Mouse (Mus musculus) left cerebral cortex, postnatal 25 days (tissue): ENCODE results near the gene Gadl1. TPM values are rescaled to one million over a fixed set of nuclear protein-coding genes. Genes with fewer than 3 reads are reported as not detected.

Experiments used
- DNase-seq, 2 experiments: peaks; one replicate each; pipeline ENCODE4 v3.0.0; 2022; ENCODE audit warnings: low spot score in 2 of 2, mixed read lengths in 1 of 2
- intact Hi-C: fragments of 180-260 bp; cut with DNase I; formaldehyde crosslinking; loops from one replicate; pipeline ENCODE4 v1.15.1; 2025
- total RNA-seq, 2 experiments: library from RNA; stranded (reverse); gene quantifications; 2 replicates each; pipeline ENCODE4 v1.2.3; 2021

The Gadl1 gene
- total RNA-seq, 2 experiments from 2014 or later = 0.64 TPM

DNA sequence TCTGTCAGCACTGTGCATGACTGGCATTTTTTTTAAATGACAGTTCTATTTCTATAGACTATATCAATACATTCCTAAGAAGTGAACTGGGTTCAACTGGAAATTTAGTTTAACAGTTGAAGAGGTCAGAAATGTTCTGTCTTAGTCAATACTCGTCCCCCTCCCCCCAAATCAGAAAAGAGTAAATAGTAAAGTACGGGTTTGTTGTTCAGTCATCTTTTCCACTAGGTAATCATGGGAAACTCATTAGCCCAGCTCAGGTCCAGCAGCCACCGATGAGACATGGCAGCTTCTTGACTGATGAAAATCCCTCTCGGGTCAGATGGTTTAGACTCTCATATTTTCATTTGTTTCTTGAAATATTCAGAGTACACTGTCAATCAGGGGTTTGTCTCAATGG is 166.9 kb downstream of the Gadl1 start:
- intact Hi-C loops = no loop called here

DNA sequence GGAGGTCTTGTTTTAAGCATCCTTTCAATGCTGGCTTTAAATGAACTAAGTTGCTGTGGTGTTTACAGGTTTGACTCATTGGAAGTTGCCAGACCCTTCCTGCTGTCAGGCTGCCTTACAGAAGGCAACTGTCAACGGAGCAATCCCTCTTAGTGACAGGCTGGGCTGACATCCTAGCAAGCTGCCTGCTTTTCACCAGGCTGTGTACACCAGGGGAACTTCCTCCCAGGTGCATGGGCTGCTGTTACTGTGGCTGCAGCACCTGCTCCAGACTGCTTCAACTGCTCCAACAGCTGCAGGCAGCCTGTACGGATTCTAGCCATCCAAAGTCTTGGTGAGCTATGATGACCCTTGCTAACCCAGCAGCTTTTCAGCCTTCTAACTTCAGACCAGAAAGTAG is 167.7 kb downstream of the Gadl1 start:
- intact Hi-C loops = no loop called here
- DNase-seq = no peak

More for the DNA sequence above, 166.9 kb downstream of the Gadl1 start:
- no peak for DNase-seq

DNA sequence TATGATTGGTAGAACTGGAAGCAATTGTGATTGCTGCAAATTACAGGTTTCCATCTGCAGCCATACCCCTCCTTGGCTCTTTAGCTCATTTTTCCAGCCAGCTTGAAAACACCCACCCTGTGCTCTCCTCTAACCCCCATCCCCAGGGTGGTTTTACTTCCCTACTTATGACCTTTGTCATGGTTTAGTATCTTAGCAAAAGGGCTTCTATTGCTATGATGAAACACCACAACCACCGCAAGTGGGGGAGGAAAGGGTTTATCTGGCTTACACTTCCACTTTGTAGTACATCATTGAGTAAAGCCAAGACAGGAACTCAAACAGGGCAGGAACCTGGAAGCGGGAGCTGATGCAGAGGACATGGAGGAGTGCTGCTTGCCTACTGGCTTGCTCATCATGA is 168.2 kb downstream of the Gadl1 start:
- no peak for DNase-seq
- intact Hi-C loops = no loop called here

DNA sequence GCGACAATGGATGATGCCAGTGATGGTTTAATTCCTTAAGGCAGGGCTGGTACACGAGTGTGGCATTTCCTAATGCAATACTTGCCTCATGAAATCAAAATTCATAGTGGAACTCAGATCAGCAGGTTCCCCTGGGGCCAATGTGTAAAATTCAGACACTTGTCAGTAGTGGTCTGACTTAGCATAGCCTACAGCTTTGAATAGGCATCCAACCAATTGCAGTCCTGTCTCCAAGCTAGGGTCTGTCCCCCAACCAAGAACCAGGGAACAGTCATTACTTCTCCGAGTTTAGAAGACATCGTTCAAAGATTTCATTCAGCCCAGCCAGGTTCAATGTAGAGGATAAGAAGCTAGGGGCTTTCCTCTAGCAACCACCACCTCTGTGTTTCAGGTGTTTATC is 172.5 kb downstream of the Gadl1 start:
- intact Hi-C loops = no loop called here

DNA sequence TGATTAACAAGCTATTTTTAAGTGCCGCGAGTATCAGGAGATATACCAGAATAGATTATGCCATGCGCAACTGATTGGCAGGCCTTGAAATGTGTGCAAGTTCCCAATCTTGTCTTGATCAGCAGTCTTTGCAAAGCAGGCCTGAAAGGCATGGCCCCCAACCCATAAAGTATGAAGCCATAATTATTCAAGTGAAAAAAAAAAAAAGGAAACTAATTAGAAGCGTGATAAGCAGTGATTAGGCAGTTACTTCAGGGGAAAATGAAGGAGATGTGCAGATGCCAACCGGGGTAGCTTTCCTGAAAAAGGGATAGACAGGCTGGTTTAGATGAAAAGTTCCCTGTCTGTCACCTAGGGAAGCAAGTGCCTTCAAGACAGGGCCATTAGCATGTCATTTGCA is 174.0 kb downstream of the Gadl1 start:
- intact Hi-C loops = no loop called here
- DNase-seq = no peak

More for the DNA sequence above, 172.5 kb downstream of the Gadl1 start:
- DNase-seq = no peak

DNA sequence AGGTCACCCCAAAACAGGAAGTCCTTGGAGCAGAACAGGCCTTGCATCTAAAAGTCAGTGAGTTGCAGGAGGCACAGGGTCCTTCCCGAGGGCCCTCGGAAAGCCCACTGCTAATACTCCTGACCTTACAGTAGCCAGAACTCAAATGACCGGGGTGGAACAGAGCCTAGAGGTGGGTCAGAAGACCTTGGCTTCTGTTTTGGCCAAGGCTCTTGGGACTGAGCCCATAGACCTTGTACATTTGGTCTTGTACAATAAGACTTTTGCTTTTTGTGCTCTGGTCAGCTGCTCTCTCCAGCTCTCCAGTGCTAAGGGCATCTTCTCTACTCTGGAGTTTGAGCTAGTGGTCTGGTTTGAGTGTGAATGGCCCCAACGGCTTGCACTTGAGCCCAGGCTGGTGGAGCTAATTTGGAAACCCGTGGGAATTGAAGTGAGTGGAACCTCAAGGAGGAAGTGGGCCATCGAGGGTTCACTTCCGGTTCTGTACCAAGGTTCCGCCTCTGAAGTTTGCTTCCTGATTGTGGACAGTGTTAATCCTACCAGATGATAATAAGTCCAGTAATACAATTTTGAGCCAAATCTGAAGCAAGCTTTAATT is 174.6 kb downstream of the Gadl1 start:
- intact Hi-C loops = no loop called here
- DNase-seq = no peak

DNA sequence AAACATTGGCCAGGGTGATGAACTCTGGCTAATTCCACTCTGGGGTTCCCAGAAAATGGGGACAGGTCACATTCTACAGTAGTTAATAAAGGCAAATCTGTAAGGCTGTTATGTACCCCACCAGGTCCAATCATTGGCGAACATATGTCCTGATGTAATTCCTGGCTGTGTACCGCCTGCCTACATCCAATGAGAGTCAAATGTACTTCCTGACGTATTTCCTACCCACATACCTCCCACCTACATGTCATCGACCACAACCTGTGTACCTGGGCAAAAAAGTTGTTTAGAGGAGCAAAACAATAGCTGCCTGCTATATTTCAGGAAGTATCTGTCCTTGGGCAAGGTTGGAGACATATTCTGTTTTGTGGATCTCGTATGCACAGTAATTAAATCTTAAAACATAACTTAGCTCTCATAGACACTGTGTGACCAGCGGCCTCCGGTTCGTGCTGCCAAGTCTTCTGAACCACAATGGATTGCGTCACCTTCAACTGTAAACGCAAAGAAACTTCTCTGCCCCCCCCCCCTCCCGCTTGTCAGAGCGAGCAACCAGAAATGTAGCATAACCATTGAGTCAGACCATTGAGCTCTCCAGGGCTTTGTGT is 175.2 kb downstream of the Gadl1 start:
- no peak for DNase-seq
- intact Hi-C loops = no loop called here

DNA sequence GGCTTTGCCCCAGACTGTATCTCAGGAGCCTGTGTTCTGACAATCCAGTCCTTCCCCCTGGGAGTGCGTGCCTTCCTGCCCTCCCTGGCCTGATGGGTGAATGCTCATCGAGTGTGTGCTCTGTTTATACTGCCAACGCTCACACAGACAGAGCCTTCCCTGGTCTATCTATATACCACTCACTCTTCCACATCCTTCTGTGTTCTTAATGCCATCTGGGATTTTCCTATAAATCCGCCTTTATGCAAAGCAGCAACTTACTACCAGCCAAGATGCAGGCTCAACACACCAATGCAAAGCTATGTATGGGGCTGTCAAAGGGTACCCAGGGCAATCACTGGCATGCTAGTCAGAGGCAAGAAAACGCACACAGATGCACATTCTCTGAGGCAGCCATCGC is 176.7 kb downstream of the Gadl1 start:
- peak in 1 of 2 experiments; percentile 52 for DNase-seq
- intact Hi-C loops = loop anchor here (5.0 kb wide), 1 partner anchor 296 kb away; no protein-coding TSS in a partner anchor

DNA sequence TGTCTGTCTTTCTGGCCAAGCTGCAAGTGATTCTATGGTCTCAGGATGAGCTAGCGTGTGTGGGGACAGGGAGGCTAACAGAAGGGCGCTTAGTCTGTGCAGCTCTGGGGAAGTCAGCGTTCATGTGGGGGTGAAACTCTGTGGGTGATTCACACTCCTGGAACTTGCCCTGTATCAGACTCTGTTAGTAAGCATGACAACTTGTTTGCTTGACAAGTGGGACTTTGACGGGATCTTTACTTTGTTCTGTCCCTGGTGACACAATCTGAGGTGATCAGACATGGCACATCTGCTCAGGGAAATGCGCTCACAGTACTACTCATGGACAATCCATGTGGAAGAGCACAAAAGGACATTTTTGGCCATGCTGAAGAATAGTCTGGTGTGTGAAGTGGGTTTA is 178.0 kb downstream of the Gadl1 start:
- DNase-seq = no peak
- intact Hi-C loops = loop anchor here (5.0 kb wide), 1 partner anchor 295 kb away; no protein-coding TSS in a partner anchor

DNA sequence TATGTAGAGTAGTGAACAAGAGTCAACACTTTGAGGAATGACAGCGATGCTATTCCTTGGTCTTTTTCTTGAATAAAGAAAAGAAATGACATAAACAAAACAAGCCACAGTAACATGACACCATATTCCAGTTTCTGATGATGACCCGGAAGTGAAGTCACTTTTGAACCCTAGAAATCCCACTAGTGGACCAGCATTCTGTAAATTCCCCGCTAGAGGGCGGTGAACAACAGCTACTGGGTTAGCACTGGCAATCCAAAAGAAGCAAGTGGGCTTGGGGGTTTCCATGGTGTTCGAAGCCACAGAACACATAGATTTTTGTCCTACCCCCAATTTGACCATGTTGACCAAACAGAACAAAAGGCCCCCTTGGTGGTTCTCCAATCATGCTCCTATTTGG is 178.6 kb downstream of the Gadl1 start:
- peak; percentile 63 to 71 for DNase-seq
- intact Hi-C loops = loop anchor here (5.0 kb wide), 1 partner anchor 294 kb away; no protein-coding TSS in a partner anchor

DNA sequence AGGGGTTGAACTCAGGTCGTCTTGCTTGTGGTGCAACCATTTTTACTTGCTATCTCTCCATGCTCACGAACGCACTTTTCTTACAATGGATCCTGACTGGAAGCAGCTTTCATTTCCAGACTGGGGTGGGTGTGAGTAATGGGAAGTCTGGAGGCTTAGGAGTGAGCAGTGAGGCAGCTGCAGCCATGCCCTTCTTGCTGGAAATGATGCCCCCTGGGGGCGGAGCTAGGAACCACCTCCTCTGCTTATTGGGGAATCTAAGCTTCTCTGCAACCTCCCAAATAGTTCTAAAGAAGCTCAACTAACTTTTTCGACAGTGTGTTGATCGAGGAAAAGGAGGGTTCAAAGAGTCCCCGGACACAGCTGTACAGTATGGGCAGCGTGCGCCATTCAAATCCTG is 179.7 kb downstream of the Gadl1 start:
- no peak for DNase-seq
- intact Hi-C loops = loop anchor here (5.0 kb wide), 1 partner anchor 293 kb away; no protein-coding TSS in a partner anchor

DNA sequence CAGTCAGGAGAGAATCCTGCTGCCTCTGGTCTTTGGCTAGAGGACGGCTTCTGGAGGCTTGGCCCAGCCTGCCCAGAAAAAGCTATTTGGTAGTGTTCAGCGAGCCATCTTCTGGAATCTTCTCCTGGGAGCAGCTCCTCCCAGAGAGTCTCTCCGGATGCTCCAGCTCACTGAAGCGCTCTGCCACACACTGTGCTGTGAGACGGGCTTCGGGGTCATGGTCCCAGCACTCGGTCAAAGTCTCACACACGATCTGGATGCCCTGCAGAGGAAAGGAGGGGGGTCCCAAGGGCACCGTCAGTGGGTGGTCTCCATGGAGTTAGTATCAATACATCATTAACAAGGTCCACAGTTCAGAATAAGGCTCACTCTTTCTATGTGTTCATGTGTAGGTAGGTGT is 181.0 kb downstream of the Gadl1 start:
- no peak for DNase-seq
- intact Hi-C loops = no loop called here

DNA sequence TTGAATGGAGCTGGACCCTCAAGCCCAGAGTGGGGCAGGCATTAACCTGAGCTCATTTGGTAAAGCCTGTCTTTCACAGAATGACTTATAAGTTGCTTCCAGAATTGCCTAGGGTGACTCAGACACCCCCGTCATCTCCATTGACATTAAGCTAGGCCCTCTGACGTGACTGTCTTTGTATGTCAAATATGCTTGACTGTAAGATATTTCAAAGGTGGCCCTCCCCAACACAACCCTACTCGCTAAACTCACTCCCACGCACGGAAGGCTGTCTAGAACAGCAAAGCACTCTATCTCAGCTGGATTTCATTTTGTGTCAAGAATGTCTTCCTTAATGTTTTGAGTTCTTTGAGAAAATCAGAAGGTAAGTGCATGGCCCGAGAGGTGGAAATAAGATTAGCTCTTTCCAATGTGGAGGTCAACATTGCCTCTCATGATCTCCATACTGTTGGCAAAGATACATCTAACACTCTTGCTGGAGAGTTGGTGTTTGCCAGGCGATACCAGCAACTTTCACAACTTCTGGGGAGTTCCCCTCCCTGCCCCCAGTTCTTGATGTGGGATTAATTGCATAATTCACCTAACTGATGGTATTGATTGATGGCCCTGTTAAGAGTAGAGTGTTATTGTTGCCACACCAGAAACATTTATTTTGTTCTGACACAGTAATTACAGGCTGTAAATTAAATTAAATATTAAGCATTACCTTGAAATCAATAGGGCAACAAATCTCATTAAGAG is 182.0 kb downstream of the Gadl1 start:
- no peak for DNase-seq
- intact Hi-C loops = no loop called here

DNA sequence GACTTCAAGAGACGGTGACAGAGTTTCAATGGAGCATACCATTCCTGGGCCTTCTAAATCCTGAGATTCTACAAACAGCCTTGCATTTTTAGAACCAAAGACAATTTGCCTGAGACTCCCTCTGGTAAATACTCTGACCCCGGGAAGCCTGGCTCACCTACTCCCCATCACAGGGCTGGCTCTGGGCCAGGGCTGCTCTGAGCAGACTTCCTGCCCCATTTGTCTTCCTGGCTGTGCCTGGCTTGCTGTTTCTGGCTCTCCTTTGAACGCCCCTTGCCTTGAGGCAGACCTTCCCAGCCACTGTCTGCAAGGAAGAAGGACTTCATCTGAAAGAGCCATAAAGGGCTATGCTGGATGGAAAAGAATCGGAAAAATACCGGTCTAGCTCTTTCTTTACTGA is 182.7 kb downstream of the Gadl1 start:
- intact Hi-C loops = no loop called here
- DNase-seq = no peak

DNA sequence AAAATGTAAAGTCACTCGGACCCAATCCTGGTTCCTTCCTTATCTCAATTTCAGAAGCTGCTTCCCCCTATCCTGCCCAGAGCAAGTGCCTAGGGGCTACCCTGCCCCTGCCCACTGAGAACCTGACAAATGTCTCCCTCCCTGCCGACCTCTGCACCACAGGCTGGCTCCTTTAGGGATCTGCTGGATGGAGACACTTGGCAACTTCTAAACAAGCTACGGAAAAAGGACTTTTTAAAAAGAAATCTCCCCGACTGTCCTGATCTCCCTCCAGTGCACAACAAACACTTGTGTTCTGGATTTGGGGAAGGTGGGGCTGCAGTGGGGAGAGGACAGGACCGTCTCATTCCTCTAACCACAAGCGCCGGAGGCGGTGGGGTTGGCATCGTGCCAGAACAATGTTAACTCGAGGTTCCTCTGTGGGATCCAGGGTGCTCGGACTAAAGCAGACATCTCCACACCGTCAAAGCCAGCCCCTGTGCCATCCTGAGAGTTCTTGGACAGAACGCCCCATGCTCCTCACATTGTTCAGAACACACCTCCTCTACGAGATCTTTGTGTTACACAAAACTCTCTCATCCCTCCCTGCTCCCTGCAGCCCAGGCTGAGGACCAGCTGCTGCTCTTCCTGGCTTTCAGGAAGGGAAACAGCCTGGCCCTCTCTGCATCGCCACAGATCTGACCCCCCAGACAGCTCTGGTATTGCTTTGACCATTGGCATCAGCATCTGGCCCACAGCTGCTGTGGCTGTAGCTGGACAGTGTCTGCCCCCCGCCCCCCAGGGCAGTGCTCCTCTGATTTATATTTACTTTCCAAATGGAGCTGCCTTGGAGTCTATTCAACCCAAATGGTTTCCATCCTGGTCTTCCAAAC is 189.7 kb downstream of the Gadl1 start:
- DNase-seq = no peak
- intact Hi-C loops = no loop called here

DNA sequence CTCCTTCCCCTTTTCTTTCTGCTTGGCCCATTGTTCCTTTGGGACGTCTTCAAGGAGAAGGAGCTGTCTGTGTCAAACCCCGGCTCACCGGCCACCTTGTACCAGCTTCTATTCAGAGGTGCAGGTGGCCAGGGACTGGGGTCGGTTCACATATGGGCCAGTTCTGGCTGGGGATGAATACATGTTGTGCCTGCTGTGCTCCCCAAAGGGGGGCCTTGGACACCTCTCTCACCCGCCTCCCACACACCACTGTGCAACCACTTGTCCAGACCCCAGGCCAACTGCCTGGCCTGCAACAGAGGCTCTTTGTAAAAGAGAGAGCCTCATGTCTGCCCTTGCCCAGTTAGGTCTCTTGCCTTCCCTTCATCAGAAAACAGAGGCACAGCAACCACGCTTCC is 190.3 kb downstream of the Gadl1 start:
- no peak for DNase-seq
- intact Hi-C loops = no loop called here

DNA sequence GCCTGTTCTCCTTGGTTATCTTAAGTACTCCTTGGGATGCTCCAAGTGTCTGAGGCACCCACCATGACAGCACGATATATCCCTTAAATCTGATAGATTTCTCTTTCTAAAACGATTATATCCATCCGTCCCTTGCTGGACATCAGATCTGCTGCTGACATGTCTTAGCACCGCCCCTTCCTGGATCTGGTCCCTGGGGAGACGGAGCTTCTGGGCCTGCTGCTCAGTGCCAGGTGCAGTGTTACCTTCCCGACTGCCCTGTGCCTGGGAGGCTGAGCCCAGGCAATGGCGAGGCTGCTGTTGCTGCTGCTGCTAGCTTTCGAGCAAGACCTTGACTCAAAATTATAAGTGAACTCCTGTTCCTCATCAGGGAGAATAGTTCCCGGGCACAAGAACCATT is 190.8 kb downstream of the Gadl1 start:
- no peak for DNase-seq
- intact Hi-C loops = no loop called here

DNA sequence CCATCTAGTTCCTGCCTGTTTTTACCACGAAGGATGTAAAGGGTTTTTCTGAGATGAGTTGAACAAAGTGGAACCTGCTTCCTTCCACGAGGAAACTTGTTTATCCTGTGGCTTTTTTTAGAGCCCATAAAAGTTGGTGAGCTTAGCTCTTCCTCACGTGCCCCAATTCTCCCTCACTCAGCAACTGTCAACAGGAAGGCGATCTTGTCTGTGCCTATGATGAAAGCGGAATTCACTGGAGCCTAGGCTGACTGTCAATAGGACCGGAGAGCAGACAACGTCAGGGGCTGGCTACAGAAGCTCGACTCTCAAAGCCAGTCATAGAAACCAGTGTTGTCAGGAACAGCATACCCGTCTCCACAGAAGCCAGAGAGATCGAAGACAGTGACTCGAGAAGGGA is 192.6 kb downstream of the Gadl1 start:
- intact Hi-C loops = no loop called here
- no peak for DNase-seq

DNA sequence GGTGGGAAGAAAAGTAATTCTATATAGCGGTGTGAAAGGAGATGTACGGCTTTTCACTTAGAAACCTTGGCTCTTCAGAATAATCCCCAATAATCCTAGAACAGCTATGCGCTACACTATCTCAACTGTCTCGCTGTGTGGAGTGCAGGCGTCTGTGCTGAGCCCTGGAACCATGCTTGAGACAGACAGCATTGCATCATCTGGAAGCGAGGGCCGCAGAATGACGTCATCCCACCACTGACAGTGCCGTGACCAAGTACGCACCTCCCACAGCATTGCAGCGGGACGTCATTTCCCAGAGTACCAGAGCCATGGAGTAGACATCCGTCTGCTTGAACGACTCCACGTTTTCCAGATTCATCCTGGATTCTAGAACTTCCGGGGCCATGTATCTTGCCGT is 195.5 kb downstream of the Gadl1 start:
- intact Hi-C loops = no loop called here
- no peak for DNase-seq

DNA sequence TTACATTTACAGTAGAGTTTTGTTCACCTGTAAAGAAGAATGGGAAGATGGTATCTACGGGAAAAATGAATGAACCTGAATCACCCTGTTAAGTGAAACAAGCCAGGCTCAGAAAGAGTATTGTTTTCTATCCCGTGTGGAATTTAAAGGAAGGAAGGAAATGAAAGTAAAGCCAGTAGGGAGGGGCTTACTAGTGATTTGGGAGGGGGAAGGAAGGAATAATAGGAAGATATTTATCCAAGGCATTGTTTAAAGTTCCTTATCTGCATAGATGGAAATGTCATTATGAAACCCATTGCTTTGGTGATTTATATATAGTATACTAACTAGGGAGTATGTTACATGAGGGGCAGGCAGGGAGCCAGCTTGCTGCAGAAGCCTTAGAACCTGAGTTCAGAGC is 199.5 kb downstream of the Gadl1 start:
- no peak for DNase-seq
- intact Hi-C loops = no loop called here
